ENCODE assay signal across 8 mouse cellular contexts in the genomic region with DNA sequence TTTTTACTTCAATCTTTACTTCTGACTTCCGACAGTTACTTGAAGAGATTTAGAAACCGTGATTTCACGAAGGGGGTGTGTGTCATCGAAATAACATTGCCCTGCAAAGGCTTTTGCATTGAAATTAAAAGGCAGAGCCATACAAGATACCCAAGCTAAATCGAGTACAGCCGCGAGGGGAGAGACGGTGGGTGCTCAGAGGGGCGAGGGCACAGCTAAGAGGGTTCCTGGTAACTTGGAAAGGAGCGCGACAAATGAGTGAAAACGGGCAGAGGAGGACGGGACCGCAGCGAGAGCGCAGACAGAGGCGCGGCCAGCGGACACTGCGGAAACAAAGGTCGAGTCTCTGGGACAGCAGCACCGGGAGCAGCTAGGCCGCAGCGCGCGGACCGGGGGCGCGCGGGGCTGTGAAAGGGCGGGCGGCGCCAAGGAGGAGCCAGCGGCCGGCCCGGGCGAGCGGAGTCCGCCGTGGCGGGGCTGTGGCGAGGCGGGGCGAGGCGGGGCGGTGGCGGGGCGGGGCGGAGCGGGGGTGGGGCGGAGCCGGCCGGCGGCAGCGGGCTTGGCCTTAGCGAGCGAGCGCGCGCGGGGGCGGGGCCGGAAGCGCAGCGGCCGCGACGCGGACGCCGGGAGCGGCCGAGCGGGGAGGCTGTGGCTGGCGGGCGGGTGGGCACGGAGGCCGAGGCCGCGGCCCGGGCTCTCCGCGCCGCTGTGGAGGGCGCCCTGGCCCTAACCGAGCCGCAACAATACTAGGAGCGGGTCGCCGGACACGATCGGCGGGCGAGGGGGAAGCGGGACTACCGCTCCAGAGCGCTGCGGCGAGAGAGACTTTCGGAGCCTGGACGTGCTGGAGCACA. TPM values are rescaled to one million over a fixed set of nuclear protein-coding genes. Genes with fewer than 3 reads are reported as not detected.
DNase-seq lines count a peak whose midpoint lies in the region; ATAC-seq and TF ChIP-seq lines count a peak whose summit lies in the region.

A gene (plus strand): TSS at position 603 of the 854 bp plus-strand sequence.

- no peaks in the 10 kb centered on the region for H3K27me3 ChIP-seq in hindbrain, embryonic 15.5 days

- H3K4me1 ChIP-seq in hindbrain, embryonic 15.5 days (replicated peaks): peaks cover 46% of the 10 kb centered on the region

- H3K79me2 ChIP-seq in macrophage (ENCODE audit: inconsistent target): peaks cover 46% of the 10 kb centered on the region

- intact Hi-C loops in left cerebral cortex, adult 2 months (cut with DNase I): loop anchor here (2.0 to 5.0 kb wide), 2 partner anchors 50 to 92 kb away; a partner anchor contains a TSS

- peak; percentile 51 for DNase-seq in T-cell, adult 2 months (ENCODE audit: low spot score)
- peak; percentile 70 to 84 for DNase-seq in cerebellum, postnatal 36 days
- DNase-seq in gastrocnemius, adult 18-20 months (ENCODE audit: low spot score): peak; percentile 78
- DNase-seq in left cerebral cortex, adult 2 months (ENCODE audit: extremely low spot score in 1 of 2, low spot score in 2 of 2): peak; percentile 69 to 75
- DNase-seq in right cerebral cortex, adult 18-20 months: peak; percentile 73
- DNase-seq in urinary bladder, postnatal 10 days (ENCODE audit: low spot score): peak; percentile 27

- peak; percentile 94 for ATAC-seq in hindbrain, embryonic 15.5 days (ENCODE audit: low FRiP score, low read depth)

- peak within 1 kb of the TSS; percentile 80 for H3K4me3 ChIP-seq in hindbrain, embryonic 15.5 days
- peak within 1 kb of the TSS; percentile 76 for H3K4me3 ChIP-seq in left cerebral cortex, adult 2 months
- peak within 1 kb of the TSS; percentile 71 for H3K4me3 ChIP-seq in macrophage (ENCODE audit: inconsistent target)

- H3K36me3 ChIP-seq in hindbrain, embryonic 15.5 days: no peaks in the 10 kb centered on the region
- no peaks in the 10 kb centered on the region for H3K36me3 ChIP-seq in macrophage (ENCODE audit: inconsistent target)

- peak within 1 kb of the TSS; percentile 84 for H3K9ac ChIP-seq in hindbrain, embryonic 15.5 days

- peak within 1 kb of the TSS; percentile 92 for H3K27ac ChIP-seq in hindbrain, embryonic 15.5 days (replicated peaks)
- H3K27ac ChIP-seq in left cerebral cortex, adult 2 months: peak within 1 kb of the TSS; percentile 90
- H3K27ac ChIP-seq in macrophage: peak within 1 kb of the TSS; percentile 51

- no peaks in the 10 kb centered on the region for H3K9me3 ChIP-seq in hindbrain, embryonic 15.5 days

- peak within 1 kb of the TSS; percentile 93 for H3K4me2 ChIP-seq in hindbrain, embryonic 15.5 days

- no peak for TF ChIP-seq CTCF in left cerebral cortex, adult 2 months (IDR thresholded peaks at IDR 0.05)

- WGBS in hindbrain, embryonic 15.5 days: 2% methylated on average over 76 of the region's 101 CpGs
- 1% methylated on average over 96 of the region's 101 CpGs for WGBS in macrophage (ENCODE audit: missing documents)

RNA-seq across cellular contexts. Expression of the gene that starts here (rescaled TPM):
- total RNA-seq in gastrocnemius, adult 18-20 months (2021): 10 to 100 TPM; 18.5 to 19.9 TPM
- 22.0 and 23.7 TPM in 2 replicates for polyA plus RNA-seq in hindbrain, embryonic 15.5 days (2015; fragmentation: Nextera tagmentation; extraction: Ambion mirVana)
- 10 to 100 TPM; 60.2 to 60.3 TPM for total RNA-seq in left cerebral cortex, adult 2 months (2021)
- 10 to 100 TPM; 21.0 to 95.5 (median 64.7) TPM for total RNA-seq in macrophage (2018; cell fraction: chromatin; rRNA removed)
- total RNA-seq in macrophage (2018; cell fraction: cytosol; rRNA removed): 10 to 100 TPM; 16.2 to 28.0 (median 22.7) TPM
- 10 to 100 TPM; 18.4 to 54.6 (median 36.7) TPM for total RNA-seq in macrophage (2018; cell fraction: nucleus; rRNA removed)
- 14.9 to 17.3 TPM (median 17.2 TPM) in 3 replicates for polyA plus RNA-seq in macrophage (2018)

Comparison
In these comparisons a context has a peak if more than half of its experiments do, and no peak if none do; other contexts are left out.
1. Peak in every context shown above with its lines: DNase-seq, ATAC-seq, H3K4me3 ChIP-seq and H3K27ac ChIP-seq.
2. DNase-seq: peak in every context shown above with its lines; median percentile 78 in gastrocnemius, adult 18-20 months; 77 in cerebellum, postnatal 36 days; 73 in right cerebral cortex, adult 18-20 months; 72 in left cerebral cortex, adult 2 months; 51 in T-cell, adult 2 months; 27 in urinary bladder, postnatal 10 days.